Mouse (Mus musculus) spleen, postnatal 36 days (tissue): ENCODE measurements around the gene Gm17606.
A peak's percentile ranks its signal among the peaks of the same experiment; 100 is the strongest.
"Not testable (repeated sequence)": the region's sequence is repeated elsewhere in the genome, so short reads cannot be mapped to it uniquely, and the experiment has no call there.

Experiments used
- DNase-seq, 2 experiments: peaks; one replicate each; pipeline ENCODE4 v3.0.0; 2022; ENCODE audit warnings: low spot score in 2 of 2, mixed read lengths in 1 of 2

The Gm17606 gene

GRCm38 (mm10) chr14:54640946-54641304 lies at the start of gene Gm17606:
Gene Gm17606, plus strand, starts transcription at chr14:54640952.
- DNase-seq, result no peak

- DNase-seq, result no peak
These were observed 49.7 kb upstream of the Gm17606 start for GRCm38 (mm10) chr14:54591056-54591455.

- no peak for DNase-seq
These were observed 48.3 kb upstream of the Gm17606 start for GRCm38 (mm10) chr14:54592319-54592934.

GRCm38 (mm10) chr14:54594055-54594454 lies 46.7 kb upstream of the Gm17606 start:
- DNase-seq, result no peak

DNA sequence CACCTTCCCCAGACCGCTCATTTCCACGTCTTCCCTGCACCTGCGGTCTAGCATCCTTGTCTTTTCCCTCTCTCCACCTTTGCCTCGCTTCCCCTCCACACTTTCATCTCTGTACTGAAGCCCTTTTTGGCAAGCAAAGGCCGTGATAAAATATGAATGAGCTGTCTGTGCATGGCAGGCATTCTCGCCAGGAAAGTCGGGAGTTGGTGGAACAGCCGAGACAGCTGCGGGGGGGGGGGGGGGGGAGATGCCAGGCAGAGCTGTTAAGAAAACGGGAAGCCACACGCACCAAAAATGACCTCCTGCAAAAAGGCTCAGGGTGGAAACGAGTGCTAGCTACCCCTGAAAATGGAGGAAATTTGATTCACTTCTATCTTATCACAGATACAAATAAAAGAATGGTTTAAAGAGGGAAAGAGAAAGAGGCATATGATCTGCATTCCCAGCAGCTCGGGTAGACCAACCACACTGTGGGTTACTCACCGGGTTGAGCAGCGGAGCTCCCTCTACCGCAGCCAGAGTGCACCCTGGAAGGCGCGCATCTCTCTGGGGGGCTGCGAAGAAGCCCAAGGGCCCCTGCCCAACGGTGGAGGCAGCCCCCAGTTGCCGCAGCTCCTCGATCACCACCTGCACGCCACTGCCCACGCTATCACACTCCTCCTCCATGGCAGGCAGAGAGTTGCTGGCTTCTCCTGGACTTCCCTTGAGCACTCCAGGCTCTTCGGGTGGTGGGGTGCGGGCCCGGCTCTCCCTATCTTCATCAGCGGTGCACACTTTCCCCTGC lies 45.9 kb upstream of the Gm17606 start:
- no peak for DNase-seq

DNA sequence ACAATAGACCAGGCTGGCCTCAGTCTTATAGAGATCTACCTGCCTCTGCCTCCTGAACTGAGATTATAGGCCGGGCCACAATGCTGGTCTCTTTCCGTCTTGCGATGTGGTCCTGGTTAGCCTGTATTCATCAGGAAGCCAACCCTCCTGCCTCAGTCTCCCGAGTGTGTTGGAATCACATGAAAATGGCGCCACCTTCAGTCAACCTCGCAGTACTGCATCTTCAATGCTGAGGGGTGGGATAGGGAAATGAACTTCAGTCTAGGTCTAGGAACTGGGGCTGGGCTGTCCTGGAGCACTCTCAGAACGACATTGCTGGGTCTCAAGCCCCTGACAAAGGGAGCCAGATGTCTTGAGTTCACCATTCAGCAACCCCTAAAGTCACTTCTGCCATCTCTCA lies 43.7 kb upstream of the Gm17606 start:
- no peak for DNase-seq

DNA sequence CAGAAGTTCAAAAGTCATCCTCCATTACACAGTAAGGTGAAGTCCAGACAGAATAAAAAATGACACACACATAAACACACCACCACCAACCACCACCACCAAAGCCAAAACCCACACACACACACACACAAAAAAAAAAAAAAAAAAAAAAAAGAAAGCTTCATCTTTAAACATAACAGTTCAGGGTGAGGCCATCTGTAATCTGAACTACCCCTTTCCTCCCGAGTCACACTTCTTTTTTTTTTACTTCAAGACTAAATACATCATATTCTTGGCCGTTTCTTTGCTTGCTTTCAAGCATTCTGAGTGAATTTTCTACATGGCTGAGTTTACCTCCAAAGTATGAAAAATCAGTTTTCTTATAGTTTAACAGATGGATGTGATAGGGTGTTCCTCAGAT lies 39.2 kb upstream of the Gm17606 start:
- no peak for DNase-seq

DNA sequence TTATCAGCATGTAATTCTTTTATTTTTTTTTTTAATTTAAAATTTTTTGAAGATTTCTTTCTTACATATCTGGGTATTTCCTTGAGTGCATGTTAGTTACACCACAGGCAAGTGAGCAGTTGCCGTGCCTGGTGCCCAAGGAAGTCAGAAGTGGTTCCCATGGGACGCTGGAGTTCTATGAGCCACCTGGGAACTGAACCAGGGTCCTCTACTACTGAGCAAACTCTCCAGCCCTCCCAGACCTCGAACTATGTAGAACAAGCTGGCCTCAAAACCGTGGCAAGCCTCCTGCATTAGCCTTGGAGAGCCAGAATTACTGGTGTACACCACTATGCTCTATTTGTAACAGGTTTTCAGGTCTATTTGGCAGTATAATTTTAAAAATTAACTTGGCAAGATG lies 38.1 kb upstream of the Gm17606 start:
- DNase-seq, result no peak

- DNase-seq, result peak; percentile 96 to 98
These were observed 37.6 kb upstream of the Gm17606 start for GRCm38 (mm10) chr14:54603038-54603654.

GRCm38 (mm10) chr14:54603686-54604085 lies 37.1 kb upstream of the Gm17606 start:
- no peak for DNase-seq

- peak; percentile 78 to 81 for DNase-seq
These were observed 34.9 kb upstream of the Gm17606 start, which contains the start of gene 4931414P19Rik for GRCm38 (mm10) chr14:54605752-54606321. Gene 4931414P19Rik, minus strand, starts transcription at chr14:54605993.

GRCm38 (mm10) chr14:54607226-54607625 lies 33.5 kb upstream of the Gm17606 start:
- no peak for DNase-seq

- no peak for DNase-seq
These were observed 31.5 kb upstream of the Gm17606 start for GRCm38 (mm10) chr14:54609245-54609644.

- no peak for DNase-seq
These were observed 30.8 kb upstream of the Gm17606 start for GRCm38 (mm10) chr14:54609962-54610361.

DNA sequence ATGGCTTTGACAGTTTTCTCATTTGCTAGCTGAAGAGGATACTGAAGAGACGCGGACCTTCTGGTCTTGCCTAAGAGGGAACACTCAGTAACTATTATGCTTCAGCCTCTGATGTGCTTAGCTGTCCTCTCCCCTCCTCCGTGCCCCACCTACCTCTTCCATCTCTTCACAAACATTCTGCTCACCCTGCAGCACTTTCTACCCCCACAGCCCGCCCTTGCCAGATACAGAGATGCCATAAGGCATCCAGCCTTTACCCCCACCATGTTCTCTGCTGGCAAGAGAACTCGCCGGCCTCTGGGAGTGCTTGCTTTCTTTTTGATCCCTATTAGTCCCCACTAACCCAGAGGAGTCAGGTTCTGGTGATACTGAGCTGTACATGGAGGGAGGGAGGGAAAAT lies 30.1 kb upstream of the Gm17606 start:
- no peak for DNase-seq

DNA sequence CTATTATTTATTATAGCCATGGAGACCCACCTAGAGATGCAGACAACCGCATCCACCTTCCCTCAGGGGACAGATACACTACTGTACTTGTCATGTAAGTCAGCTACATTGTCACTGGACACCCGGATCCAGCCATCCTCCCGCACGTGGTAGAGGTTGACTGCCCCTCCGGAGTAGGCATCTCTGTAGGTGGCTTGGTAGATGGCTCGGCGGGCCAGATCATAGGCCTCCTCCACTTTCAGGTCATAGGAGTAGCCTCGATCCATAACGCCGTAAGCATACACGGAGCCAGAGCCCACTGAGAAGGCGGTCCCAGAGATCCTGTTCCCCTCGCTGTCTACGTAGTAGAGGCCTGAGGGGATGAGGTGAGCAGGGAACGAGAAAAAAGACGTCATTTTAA lies 26.6 kb upstream of the Gm17606 start:
- not testable (repeated sequence) for DNase-seq

DNA sequence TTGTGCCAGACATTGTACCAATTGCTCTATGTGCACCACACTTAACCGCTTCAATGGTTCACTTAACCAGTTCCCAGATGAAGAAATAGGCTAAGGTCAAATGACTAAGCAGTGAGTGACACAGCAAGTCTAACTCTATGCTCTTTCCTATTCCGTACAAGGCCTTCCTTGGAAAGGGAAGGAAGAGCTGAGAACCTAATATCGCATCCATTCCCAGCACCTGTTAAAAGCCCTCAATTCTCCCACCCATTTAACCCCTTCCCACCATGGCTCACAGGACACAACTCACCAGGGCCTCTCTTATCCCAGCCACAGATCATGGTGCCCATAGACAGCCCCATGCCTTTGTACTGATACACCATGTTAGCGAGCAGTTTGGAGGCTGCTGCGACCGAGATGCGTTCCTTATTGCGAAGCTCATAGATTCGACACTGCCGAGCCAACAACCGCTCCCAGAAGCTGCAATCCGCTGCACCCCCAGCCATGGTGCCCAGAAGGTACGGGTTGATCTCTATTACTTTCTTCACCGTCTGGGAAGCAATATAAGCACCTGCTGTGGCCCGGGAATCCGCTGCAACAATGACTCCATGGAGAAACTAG lies 24.4 kb upstream of the Gm17606 start:
- no peak for DNase-seq

DNA sequence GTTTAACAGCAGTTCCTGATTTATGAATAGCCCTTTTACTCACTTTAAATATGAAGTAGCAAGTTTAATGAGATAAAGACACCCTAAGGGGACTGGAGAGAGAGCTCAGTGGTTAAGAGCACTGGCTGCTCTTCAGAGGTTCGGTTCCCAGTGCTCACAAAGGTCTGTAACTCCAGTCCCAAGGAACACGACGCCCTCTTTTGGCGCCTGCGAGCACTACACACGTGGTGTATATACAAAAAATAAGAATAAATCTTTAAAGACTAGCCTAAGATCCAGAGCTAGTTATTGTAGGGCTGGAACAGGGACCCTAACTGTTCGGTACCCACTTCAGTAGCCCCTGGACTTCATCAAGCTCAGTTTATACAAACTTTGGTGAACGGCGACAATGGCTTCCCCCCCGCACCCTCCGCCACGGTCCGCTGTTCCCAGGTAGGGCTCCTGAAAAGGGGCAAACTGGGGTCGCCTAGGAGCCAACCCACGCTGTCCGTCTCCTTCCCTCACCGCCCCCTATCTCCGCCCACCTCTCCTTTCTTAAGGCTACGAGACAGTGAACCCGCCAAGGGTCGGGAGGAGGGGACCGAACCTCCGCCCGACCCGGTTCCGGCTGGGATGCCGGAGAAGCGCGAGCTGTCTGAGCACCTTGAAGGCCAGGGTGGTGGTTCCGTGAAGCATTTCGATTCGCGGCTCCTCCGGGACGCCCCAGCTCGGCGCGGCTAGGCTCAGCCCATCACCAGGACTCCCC lies 23.4 kb upstream of the Gm17606 start:
- DNase-seq, result no peak

- DNase-seq, result peak; percentile 81 to 88
These were observed 22.8 kb upstream of the Gm17606 start, which contains the start of gene Psmb5 for GRCm38 (mm10) chr14:54617897-54618365. Gene Psmb5, minus strand, starts transcription at chr14:54618022.

GRCm38 (mm10) chr14:54621133-54621532 lies 19.6 kb upstream of the Gm17606 start, which contains the start of gene Psmb11:
Gene Psmb11, plus strand, starts transcription at chr14:54621433.
- DNase-seq, result no peak

DNA sequence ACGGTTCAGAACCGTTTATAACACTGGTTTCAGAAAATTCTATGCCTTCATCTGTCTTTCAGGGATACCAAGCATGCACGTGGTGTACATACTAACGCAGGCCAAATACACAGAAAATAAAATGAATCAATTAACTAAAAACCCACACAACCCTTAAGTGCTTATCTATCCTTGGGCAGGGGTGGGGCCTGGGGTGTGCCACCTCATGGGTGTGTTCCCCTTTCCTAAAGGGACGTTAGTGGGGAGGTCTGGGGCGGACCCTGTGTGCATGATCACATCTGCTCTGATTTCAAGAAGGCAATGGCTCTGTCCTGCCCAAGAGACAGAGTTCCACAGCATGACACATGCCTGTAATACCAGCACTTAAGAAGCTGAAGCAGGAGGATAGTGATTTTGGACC lies 17.4 kb upstream of the Gm17606 start:
- DNase-seq, result no peak
